Mouse (Mus musculus) heart, adult 2 months (tissue): ENCODE measurements around the gene Relb.
A peak's percentile ranks its signal among the peaks of the same experiment; 100 is the strongest.

Experiments used
- CTCF ChIP-seq: fragments of 200-600 bp; IDR thresholded peaks from 2 replicates; pipeline ENCODE4 v1.8.1; 2022; ENCODE audit warnings: antibody characterized with exemption, mild to moderate bottlenecking, moderate library complexity
- EP300 ChIP-seq: fragments of 200-500 bp; IDR thresholded peaks from 2 replicates; pipeline ENCODE4 v1.6.1; 2011; ENCODE audit warnings: low read depth, low read length, control low read depth; ENCODE audit not compliant: insufficient read depth
- POLR2A ChIP-seq: fragments of 200-500 bp; IDR thresholded peaks from 2 replicates; pipeline ENCODE4 v1.6.1; 2011; ENCODE audit warnings: mild to moderate bottlenecking, low read depth, low read length, control low read depth; ENCODE audit not compliant: insufficient read depth

- TF ChIP-seq CTCF (no peak), EP300 (no peak), POLR2A (peak; percentile 44; the same call in 1 of the 2 replicates)
These were observed 490 bp downstream of the Relb start for GRCm38 (mm10) chr7:19628536-19629360.
